Mouse (Mus musculus) midbrain, embryonic 12.5 days (tissue): ENCODE results near the gene Phb. TPM values are rescaled to one million over a fixed set of nuclear protein-coding genes. Genes with fewer than 3 reads are reported as not detected.
A peak's percentile ranks its signal among the peaks of the same experiment; 100 is the strongest.

ENCODE experiments used
- ATAC-seq: fragments of 200-750 bp; cut with Nextera tagmentation; 2 replicates; pipeline ENCODE4 v1.8.0; 2017; ENCODE audit warnings: low read depth, moderate TSS enrichment, moderate library complexity; ENCODE audit not compliant: low FRiP score
- H3K27ac ChIP-seq: fragments of 300-500 bp; sonication (generic); replicated peaks from 2 replicates; pipeline ENCODE4 v1.5.1; 2016; ENCODE audit warnings: mild to moderate bottlenecking
- H3K27me3 ChIP-seq: fragments of 300-500 bp; sonication (generic); 2 replicates; pipeline ENCODE4 v1.6.1; 2016; ENCODE audit warnings: mild to moderate bottlenecking
- H3K36me3 ChIP-seq: fragments of 300-500 bp; sonication (generic); 2 replicates; pipeline ENCODE4 v1.6.1; 2016
- H3K4me1 ChIP-seq: fragments of 300-500 bp; sonication (generic); 2 replicates; pipeline ENCODE4 v1.6.1; 2016
- H3K4me2 ChIP-seq: fragments of 300-500 bp; sonication (generic); replicated peaks from 2 replicates; pipeline ENCODE4 v1.6.1; 2016; ENCODE audit warnings: mild to moderate bottlenecking, moderate library complexity
- H3K4me3 ChIP-seq: fragments of 300-500 bp; sonication (generic); 2 replicates; pipeline ENCODE4 v1.5.1; 2016; ENCODE audit warnings: mild to moderate bottlenecking
- H3K9ac ChIP-seq: fragments of 300-500 bp; sonication (generic); replicated peaks from 2 replicates; pipeline ENCODE4 v1.6.1; 2016; ENCODE audit warnings: mild to moderate bottlenecking, moderate library complexity
- H3K9me3 ChIP-seq: fragments of 300-500 bp; sonication (generic); 2 replicates; pipeline ENCODE4 v1.6.1; 2016; ENCODE audit warnings: mild to moderate bottlenecking
- WGBS: fragments of 180-500 bp; shearing (Covaris S2); methylation state at CpG from one replicate; pipeline ENCODE4 v1.1.7; 2016; 5-methylcytosine and 5-hydroxymethylcytosine counted together
- polyA plus RNA-seq: library from polyadenylated mRNA; unstranded; fragments of >200 nt; fragmentation: Nextera tagmentation; extraction: Ambion mirVana; gene quantifications from 2 replicates; pipeline ENCODE4 v1.2.1, GENCODE M21; 2016

Phb gene
- polyA plus RNA-seq, 1 experiment from 2014 or later = 176 TPM

- peaks cover 10% of the 10 kb centered on the region for H3K27me3 ChIP-seq
- ATAC-seq = no peak
- no peaks in the 10 kb centered on the region for H3K36me3 ChIP-seq
- H3K4me3 ChIP-seq = no peak overlapping the region
- H3K27ac ChIP-seq = no peak overlapping the region
- H3K4me2 ChIP-seq = no peak overlapping the region
- H3K9ac ChIP-seq = no peak overlapping the region
- peaks cover 23% of the 10 kb centered on the region for H3K4me1 ChIP-seq
- H3K9me3 ChIP-seq = no peaks in the 10 kb centered on the region
- WGBS = 33% methylated on average over 2 of the region's 2 CpGs
These were observed 31.7 kb upstream of the Phb start for GRCm38 (mm10) chr11:95635030-95635429.

GRCm38 (mm10) chr11:95640751-95641150 is 26.0 kb upstream of the Phb start:
- no peak overlapping the region for H3K4me3 ChIP-seq
- WGBS = 52% methylated on average over 2 of the region's 2 CpGs
- no peak overlapping the region for H3K27ac ChIP-seq
- H3K9me3 ChIP-seq = no peaks in the 10 kb centered on the region
- H3K36me3 ChIP-seq = no peaks in the 10 kb centered on the region
- no peak overlapping the region for H3K9ac ChIP-seq
- peaks cover 28% of the 10 kb centered on the region for H3K4me1 ChIP-seq
- no peak for ATAC-seq
- H3K4me2 ChIP-seq = no peak overlapping the region
- H3K27me3 ChIP-seq = peaks cover 68% of the 10 kb centered on the region

- H3K36me3 ChIP-seq = no peaks in the 10 kb centered on the region
- H3K27ac ChIP-seq = no peak overlapping the region
- peaks cover 37% of the 10 kb centered on the region for H3K4me1 ChIP-seq
- no peak overlapping the region for H3K4me3 ChIP-seq
- H3K4me2 ChIP-seq = no peak overlapping the region
- ATAC-seq = no peak
- peaks cover 86% of the 10 kb centered on the region for H3K27me3 ChIP-seq
- no peak overlapping the region for H3K9ac ChIP-seq
- 54% methylated on average over 11 of the region's 12 CpGs for WGBS
- no peaks in the 10 kb centered on the region for H3K9me3 ChIP-seq
These were observed 24.1 kb upstream of the Phb start for GRCm38 (mm10) chr11:95642534-95643280.

DNA sequence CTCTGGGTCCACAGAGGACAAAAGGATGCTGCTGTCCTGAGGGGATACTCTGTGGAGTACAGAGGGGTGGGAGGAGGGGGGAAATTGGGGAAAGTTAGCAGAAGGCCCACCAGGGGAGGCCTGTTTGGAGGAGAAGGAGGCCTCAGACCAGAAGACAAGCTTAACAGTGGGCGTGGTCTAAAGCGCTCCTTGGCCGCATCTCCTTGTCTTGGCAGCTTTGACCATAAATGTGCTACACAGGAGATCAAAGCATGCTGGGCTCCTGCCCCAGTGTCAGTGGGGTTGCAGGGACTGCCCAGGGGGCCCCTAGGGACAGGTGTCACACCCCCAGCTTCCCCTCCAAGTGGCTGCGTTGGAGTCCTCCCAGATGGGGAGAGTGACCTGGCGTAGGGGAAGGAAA is 22.9 kb upstream of the Phb start:
- no peaks in the 10 kb centered on the region for H3K36me3 ChIP-seq
- no peak overlapping the region for H3K4me3 ChIP-seq
- H3K27ac ChIP-seq = no peak overlapping the region
- H3K9ac ChIP-seq = no peak overlapping the region
- H3K4me1 ChIP-seq = peaks cover 41% of the 10 kb centered on the region
- H3K4me2 ChIP-seq = no peak overlapping the region
- H3K27me3 ChIP-seq = peaks cover 97% of the 10 kb centered on the region
- WGBS = 48% methylated on average over 5 of the region's 5 CpGs
- ATAC-seq = no peak
- H3K9me3 ChIP-seq = no peaks in the 10 kb centered on the region

DNA sequence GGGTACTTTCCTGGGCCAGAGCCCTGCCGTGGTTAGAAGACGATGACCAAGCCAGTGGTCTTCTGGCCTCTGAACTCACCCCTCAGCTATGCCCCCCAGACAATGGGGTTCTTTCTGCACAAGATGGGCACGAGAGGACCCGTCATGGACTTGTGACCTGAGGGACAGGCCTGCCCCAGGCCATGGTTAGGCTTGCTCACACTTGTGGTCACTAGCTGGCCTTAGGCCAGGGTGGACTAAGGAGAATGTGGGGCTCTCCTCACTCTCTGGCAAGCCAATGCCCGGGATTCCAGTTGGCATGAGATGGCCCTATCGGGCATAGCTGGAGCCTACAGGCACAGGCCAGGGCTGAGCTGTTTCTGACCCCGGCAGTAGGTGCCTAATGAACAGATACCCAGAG is 22.4 kb upstream of the Phb start:
- 73% methylated on average over 7 of the region's 7 CpGs for WGBS

DNA sequence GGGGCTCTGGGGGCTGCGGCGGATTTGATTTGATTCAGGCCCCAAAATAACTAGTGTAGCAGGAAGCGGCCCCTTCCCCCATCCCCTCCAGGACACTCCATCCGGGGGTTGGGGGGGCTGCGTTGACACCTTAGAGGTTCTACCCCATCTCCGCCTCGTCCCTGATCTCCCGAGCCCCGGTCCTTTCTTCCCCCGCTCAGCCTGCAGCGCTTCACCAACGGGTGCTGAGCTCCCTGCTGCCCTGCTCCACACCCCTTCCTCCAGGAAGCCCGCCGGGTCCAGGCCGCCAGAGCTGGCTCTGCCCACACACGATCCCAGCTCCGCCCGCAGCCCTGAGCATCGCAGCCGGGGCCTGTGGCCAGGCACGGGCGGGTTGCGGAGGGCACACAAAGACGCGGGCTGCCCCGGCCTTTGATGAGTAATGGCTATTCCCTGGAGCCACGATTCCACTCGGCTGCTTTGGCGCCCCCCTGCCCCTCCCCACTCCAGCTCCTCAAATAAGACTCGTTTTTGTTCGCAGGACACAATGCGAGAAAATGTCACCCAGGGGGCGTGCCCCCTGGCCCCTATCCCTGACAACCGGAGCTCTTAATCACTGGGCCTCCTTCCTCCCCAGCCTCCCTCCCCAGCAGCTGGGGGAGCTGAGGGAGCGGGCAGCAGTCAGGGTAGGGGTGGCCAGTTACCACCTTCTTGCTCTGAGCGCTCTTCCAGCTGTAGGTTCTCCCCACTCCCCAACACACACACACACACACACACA is 21.2 kb upstream of the Phb start:
- H3K4me1 ChIP-seq = peaks cover 38% of the 10 kb centered on the region
- peak overlapping the region; percentile 37; the same call in 1 of the 2 replicates for H3K9ac ChIP-seq
- H3K36me3 ChIP-seq = no peaks in the 10 kb centered on the region
- H3K27ac ChIP-seq = no peak overlapping the region
- WGBS = 2% methylated on average over 30 of the region's 36 CpGs
- peak overlapping the region; percentile 24 for H3K4me3 ChIP-seq
- H3K27me3 ChIP-seq = peaks cover 94% of the 10 kb centered on the region
- H3K9me3 ChIP-seq = no peaks in the 10 kb centered on the region
- H3K4me2 ChIP-seq = peak overlapping the region; percentile 47
- no peak for ATAC-seq

More for the DNA sequence above, 22.4 kb upstream of the Phb start:
- Histone ChIP-seq H3K9ac (no peak overlapping the region), H3K4me3 (no peak overlapping the region), H3K9me3 (no peaks in the 10 kb centered on the region), H3K4me2 (no peak overlapping the region), H3K36me3 (no peaks in the 10 kb centered on the region), H3K27ac (no peak overlapping the region), H3K4me1 (peaks cover 41% of the 10 kb centered on the region), H3K27me3 (peaks cover 98% of the 10 kb centered on the region)
- no peak for ATAC-seq

DNA sequence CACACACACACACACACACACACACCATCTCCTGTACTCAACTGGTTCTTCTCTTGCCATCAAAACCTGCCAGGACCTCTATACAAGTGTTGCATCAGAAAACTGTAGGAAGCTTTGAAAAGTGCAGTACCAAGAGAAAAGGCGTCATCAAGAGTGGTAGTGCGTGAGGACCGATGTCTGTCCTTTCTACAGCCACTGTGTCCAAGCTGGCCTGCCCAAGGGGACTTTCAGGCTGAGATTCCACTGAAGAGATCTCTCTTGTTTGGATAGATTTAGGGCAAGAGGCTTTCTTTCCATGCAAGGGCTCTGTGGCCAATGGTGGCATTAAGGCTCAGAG is 20.6 kb upstream of the Phb start:
- H3K9ac ChIP-seq = no peak overlapping the region
- H3K9me3 ChIP-seq = no peaks in the 10 kb centered on the region
- no peak overlapping the region for H3K27ac ChIP-seq
- H3K27me3 ChIP-seq = peaks cover 94% of the 10 kb centered on the region
- H3K36me3 ChIP-seq = no peaks in the 10 kb centered on the region
- 43% methylated on average over 3 of the region's 3 CpGs for WGBS
- ATAC-seq = no peak
- H3K4me1 ChIP-seq = peaks cover 35% of the 10 kb centered on the region
- no peak overlapping the region for H3K4me2 ChIP-seq
- no peak overlapping the region for H3K4me3 ChIP-seq

DNA sequence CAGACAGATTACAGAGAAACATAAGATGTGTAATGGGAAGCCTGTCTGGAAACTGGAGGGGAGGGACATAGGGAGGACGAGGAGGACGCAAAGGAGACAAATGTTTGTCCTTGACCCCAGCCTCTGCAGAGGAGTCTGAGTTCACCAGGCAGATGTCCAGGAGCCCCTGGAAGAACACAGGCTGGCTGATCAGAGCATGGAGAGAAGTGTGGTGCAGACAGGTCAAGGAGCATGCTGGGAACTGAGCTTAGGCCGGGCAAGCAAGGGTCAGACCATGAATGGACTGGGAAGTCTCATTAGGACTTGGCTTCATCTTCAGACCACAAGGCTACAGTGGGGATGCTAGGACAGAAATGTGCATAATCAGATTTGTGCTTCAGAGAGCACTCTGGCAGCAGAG is 19.0 kb upstream of the Phb start:
- Histone ChIP-seq H3K4me3 (no peak overlapping the region), H3K4me1 (peaks cover 34% of the 10 kb centered on the region), H3K9ac (no peak overlapping the region), H3K27me3 (peaks cover 88% of the 10 kb centered on the region), H3K4me2 (no peak overlapping the region), H3K36me3 (no peaks in the 10 kb centered on the region), H3K27ac (no peak overlapping the region), H3K9me3 (no peaks in the 10 kb centered on the region)
- ATAC-seq = no peak
- WGBS = 41% methylated on average over 3 of the region's 3 CpGs

GRCm38 (mm10) chr11:95648827-95649226 is 17.9 kb upstream of the Phb start:
- peaks cover 82% of the 10 kb centered on the region for H3K27me3 ChIP-seq
- 3% methylated on average over 4 of the region's 4 CpGs for WGBS
- no peak for ATAC-seq

GRCm38 (mm10) chr11:95649560-95649959 is 17.2 kb upstream of the Phb start:
- Histone ChIP-seq H3K4me2 (no peak overlapping the region), H3K27me3 (peaks cover 80% of the 10 kb centered on the region), H3K9ac (no peak overlapping the region), H3K27ac (no peak overlapping the region), H3K4me1 (peaks cover 22% of the 10 kb centered on the region), H3K4me3 (no peak overlapping the region), H3K9me3 (no peaks in the 10 kb centered on the region), H3K36me3 (no peaks in the 10 kb centered on the region)
- no peak for ATAC-seq
- WGBS = 80% methylated on average over 7 of the region's 7 CpGs

More at GRCm38 (mm10) chr11:95648827-95649226, 17.9 kb upstream of the Phb start:
- Histone ChIP-seq H3K4me3 (no peak overlapping the region), H3K4me1 (peaks cover 27% of the 10 kb centered on the region), H3K9me3 (no peaks in the 10 kb centered on the region), H3K27ac (no peak overlapping the region), H3K36me3 (no peaks in the 10 kb centered on the region), H3K9ac (no peak overlapping the region), H3K4me2 (no peak overlapping the region)

DNA sequence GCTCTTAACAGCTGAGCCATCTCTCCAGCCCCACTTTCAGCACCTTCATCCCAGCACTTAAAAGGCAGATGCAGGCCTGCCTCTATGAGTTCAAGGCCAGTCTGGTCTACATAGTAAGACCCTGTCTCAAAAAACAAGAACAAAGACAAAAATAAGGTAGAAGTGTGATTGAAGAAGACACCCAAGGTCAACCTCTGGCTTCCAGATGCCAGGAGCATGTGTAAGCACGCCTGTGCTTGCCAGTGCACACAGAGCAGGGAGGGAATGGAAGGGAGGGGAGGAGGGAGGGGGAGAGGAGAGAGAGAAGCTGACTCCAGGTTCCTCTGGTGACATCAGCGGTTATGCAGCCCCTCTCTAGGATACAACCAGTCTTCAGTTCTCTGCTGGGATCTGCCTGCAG is 16.8 kb upstream of the Phb start:
- no peak for ATAC-seq
- Histone ChIP-seq H3K9ac (no peak overlapping the region), H3K9me3 (no peaks in the 10 kb centered on the region), H3K4me3 (no peak overlapping the region), H3K27me3 (peaks cover 75% of the 10 kb centered on the region), H3K36me3 (no peaks in the 10 kb centered on the region), H3K27ac (no peak overlapping the region), H3K4me2 (no peak overlapping the region), H3K4me1 (peaks cover 21% of the 10 kb centered on the region)
- 48% methylated on average over 2 of the region's 2 CpGs for WGBS

DNA sequence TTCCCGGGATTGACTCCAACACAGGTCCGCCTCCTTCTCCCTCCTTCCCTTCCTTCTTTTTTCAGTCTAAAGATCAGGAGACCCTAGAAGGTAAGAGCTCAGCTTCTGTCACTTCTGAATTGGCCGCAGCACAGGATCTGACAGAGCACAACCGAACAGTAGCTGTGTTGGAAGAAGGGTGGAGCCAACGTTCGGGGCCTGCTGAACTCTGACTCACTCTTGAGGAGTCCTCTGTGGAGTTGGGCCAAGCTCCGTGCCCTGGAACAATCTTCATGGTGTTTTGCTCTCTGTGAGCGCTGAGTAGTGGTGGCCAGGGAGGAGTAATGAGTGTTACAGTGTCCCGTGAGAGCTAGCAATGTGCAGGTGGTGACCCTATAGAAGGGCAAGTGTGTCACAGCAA is 15.8 kb upstream of the Phb start:
- Histone ChIP-seq H3K36me3 (no peaks in the 10 kb centered on the region), H3K9ac (no peak overlapping the region), H3K27ac (no peak overlapping the region), H3K4me3 (no peak overlapping the region), H3K4me1 (peaks cover 11% of the 10 kb centered on the region; the same call in 1 of the 2 replicates), H3K9me3 (no peaks in the 10 kb centered on the region), H3K27me3 (peaks cover 66% of the 10 kb centered on the region), H3K4me2 (no peak overlapping the region)
- no peak for ATAC-seq
- 83% methylated on average over 9 of the region's 9 CpGs for WGBS
